Mouse (Mus musculus): Measurements from ENCODE around the gene Tgoln1.

DNA sequence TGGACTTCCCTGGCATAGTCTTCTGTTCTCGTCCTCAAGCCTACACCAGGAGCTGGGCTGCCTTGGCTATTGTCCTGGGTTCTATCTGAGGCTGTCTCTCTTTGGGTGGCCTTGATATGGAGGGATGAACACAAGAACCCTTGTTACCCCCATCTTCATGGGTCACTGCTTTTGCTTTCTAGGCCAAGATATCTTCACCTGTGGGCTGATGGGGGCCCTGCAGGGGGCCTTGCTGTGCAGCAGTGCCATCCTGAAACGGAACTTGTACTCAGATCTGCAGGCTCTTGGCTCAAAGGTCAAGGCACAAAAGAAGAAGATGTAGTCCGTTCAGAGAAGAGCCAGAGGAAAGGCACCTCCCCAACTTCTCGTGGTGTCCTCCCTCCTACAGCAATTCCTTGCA lies 9.7 kb downstream of the Tgoln1 start:
- TF ChIP-seq MAX (IDR thresholded peaks at IDR 0.05) (no peak), CTCF (IDR thresholded peaks at IDR 0.05; ENCODE audit: control insufficient read depth, insufficient read depth, insufficient read length) (no peak), USF1 (IDR thresholded peaks at IDR 0.05; ENCODE audit: low read depth) (no peak), FOSL1 (IDR thresholded peaks at IDR 0.05; ENCODE audit: insufficient read depth, low read length, poor library complexity, severe bottlenecking) (no peak), MYOD1 (IDR thresholded peaks at IDR 0.05; ENCODE audit: control insufficient read depth, insufficient read length, low read depth) (no peak)
